Mouse (Mus musculus): ENCODE measurements around the gene AC161166.1.

Gene AC161166.1

DNA sequence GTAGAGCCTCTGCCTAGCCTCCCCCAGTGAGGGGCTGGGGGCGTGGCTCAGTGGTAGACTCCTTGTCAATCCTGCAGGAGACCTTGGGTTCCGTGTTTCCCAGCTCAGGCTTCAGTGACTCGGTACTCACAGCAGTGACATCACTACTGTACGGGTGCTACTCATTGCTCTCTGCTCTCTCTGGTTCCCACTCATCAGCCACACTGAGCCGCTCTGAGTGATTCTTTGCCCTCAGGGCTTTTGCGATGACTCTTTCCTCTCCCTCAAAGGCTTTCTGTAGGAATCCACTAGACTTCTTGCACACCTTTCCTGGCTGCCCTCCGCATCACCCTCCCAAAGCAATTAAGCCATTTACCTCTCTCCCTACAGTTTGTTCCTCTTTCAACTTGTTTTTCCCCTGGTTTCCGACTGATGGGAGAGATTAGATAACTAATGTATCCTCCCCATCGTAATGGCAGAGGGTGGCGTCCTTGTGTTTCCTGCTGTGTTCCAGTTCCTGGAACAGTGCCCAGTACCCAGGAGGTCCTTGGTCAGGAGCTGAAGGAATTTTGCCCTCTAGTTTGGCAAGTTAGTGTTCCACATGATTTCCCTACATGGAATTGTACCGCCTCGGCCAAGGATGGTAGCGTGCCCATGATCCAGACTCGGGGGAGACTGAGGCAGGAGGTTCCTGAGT lies 50.7 kb downstream of the AC161166.1 start:
- no peak for DNase-seq (ENCODE audit: low spot score in 2 of 2)
